Mouse (Mus musculus) left cerebral cortex, adult 9 months (tissue): ENCODE results near the gene Sec22b.

Source experiments
- DNase-seq, 2 experiments: peaks; one replicate each; pipeline ENCODE4 v3.0.0; 2022; ENCODE audit warnings: low spot score in 2 of 2

Gene Sec22b

GRCm38 (mm10) chr3:97939626-97940510 is 38.9 kb downstream of the Sec22b start:
- DNase-seq, result no peak

DNA sequence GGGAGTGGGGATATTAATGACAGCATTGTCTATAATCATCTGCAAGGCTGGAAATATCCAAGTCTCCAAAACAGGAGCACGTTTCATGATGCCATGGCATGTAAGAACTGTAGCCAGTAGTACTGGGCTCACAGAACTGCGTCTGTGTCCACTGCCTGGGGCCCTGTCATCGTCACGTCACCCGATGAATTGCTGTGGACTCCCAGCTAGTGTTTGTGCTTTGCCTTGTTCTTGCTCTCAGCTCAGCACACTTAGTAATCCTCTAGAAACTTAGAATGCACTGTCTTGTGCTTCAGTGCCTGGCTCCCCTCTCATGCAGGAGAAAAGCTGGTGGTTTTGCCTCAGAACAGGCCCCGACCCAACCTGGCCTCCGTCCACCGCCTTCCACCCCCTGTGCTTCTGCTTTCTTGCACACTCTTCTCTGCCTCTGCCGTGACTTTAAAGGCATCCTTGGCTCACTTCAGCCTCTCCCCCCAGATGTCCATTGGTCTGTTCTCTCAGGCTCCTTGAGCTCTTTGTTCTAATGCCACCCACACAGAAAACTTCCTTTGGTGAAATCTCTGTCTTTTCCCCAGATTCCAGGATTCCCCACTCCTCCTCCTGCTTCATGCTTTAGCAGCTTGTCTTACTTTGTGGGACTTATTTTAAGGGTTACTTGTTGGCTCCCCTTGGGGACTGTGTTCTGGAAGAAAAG is 39.7 kb downstream of the Sec22b start:
- DNase-seq, result no peak

- peak in 1 of 2 experiments; percentile 23 for DNase-seq
Observed at GRCm38 (mm10) chr3:97941440-97942259, 40.7 kb downstream of the Sec22b start.

GRCm38 (mm10) chr3:97942260-97942950 is 41.4 kb downstream of the Sec22b start:
- no peak for DNase-seq

- no peak for DNase-seq
Observed at GRCm38 (mm10) chr3:97944462-97944861, 43.5 kb downstream of the Sec22b start.

GRCm38 (mm10) chr3:97946439-97946838 is 45.4 kb downstream of the Sec22b start:
- no peak for DNase-seq

GRCm38 (mm10) chr3:97948518-97948917 is 47.5 kb downstream of the Sec22b start:
- DNase-seq, result no peak

- DNase-seq, result no peak
Observed at GRCm38 (mm10) chr3:97949946-97950345, 49.0 kb downstream of the Sec22b start.

DNA sequence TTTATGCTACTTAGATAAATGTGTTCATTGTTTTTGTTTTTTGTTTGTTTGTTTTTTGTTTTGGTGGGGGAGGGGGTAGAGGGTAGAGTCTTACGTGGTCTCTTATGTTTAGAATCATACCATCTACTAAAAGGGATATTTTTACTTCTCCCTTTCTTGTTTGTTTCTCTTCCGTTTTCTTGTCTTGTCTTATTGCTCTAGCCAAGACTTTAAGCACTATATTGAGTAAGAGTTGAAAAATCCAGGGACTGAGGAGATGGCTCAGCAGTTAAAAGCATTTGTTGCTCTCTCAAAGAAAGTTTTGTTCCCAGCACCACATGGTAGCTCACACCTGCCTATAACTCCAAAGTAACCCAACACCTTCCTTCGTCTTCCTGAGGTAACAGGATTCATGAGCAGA is 50.1 kb downstream of the Sec22b start:
- no peak for DNase-seq

GRCm38 (mm10) chr3:97953196-97953595 is 52.2 kb downstream of the Sec22b start:
- DNase-seq, result no peak

- no peak for DNase-seq
Observed at GRCm38 (mm10) chr3:97956322-97956721, 55.3 kb downstream of the Sec22b start.

DNA sequence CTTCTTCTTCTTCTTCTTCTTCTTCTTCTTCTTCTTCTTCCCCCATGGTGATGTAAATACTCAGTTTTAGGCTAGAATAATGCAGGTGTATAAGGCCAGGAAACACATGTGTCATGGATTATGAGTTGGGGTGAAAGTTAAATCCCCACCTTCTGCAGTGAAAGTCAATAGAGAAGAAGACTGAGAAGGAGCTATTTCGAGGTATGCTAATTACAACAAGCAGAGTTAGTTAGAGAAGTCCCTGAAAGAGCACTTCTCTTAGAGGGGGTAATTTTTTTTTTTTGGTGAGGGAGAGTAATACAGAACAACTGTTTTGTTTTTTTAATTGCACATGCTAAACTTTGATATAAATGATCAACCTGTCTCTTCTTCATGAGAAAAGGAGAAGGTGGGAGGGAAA is 55.9 kb downstream of the Sec22b start:
- DNase-seq, result no peak

- no peak for DNase-seq
Observed at GRCm38 (mm10) chr3:97960783-97961594, 60.0 kb downstream of the Sec22b start.

DNA sequence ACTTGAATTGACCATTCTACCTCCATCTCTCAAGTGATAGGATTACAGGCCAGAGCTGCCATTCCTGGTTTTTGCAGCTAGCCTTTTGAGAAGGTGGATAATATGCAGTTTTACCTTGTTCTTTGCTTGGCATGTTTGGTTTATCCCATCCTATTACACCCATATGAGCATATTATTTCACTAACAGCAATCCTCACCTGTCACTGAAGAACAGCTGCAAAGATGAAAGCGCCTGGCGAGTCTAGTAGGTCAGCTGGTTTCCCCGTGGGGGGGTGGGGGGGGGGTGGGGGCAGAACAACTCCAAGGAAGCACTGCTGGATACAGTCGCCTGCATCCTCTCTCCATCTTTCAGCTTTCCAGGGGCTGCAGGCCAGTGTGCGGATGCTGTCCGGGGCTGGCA is 61.0 kb downstream of the Sec22b start:
- no peak for DNase-seq

- DNase-seq, result peak in 1 of 2 experiments; percentile 11
Observed at GRCm38 (mm10) chr3:97964878-97965353, 63.9 kb downstream of the Sec22b start.

DNA sequence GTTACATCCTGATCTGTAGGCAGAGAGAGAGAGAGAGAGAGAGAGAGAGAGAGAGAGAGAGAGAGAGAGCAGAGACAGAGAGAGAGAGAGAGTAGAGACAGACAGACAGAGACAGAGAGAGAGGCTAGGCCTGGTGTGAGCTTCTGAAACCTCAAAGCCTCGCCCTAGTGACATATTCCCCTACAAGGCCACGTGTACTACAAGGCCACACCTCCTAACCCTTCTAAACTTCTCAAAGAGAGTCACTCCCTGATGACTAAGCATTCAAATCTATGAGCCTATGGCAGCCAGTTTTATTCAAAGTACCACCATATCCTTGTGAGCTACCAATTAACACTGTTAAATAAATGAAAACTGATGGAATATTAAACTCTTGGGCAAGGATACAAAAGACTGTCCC is 66.6 kb downstream of the Sec22b start:
- no peak for DNase-seq

- no peak for DNase-seq
Observed at GRCm38 (mm10) chr3:97968191-97968590, 67.2 kb downstream of the Sec22b start.

DNA sequence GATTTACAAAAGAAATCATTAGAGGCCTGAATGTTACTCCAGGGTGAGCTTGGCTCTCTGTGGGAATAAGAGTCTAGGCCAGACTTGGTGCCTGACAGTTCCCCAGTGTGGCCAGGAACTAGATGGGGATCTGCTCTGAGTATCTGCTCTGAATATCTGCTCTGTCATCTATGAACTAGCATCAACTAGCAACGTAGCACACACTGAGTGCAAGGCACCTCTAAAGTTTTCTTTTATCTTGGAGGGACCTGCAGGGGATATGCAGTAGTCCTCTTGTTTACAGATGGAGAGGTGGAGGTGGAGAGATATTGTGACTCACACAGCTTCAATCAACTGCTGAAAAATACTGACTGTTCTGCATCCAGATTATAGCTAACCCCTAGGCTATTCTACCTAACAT is 68.0 kb downstream of the Sec22b start:
- DNase-seq, result no peak

GRCm38 (mm10) chr3:97971117-97971516 is 70.1 kb downstream of the Sec22b start:
- DNase-seq, result no peak

- DNase-seq, result no peak
Observed at GRCm38 (mm10) chr3:97972200-97972599, 71.2 kb downstream of the Sec22b start.

- DNase-seq, result no peak
Observed at GRCm38 (mm10) chr3:97972707-97973106, 71.7 kb downstream of the Sec22b start.
